Mouse (Mus musculus) embryo, embryonic 9.5 days (tissue): Measurements from ENCODE around the gene Il10.
"Not testable (repeated sequence)": the region's sequence is repeated elsewhere in the genome, so short reads cannot be mapped to it uniquely, and the experiment has no call there.

Experiments used
- DNase-seq: peaks from one replicate; pipeline ENCODE4 v3.0.0-alpha.2; 2017; ENCODE audit errors: extremely low spot score

The Il10 gene

GRCm38 (mm10) chr1:131020425-131021310 lies 1.0 kb downstream of the Il10 start:
- DNase-seq, result no peak

DNA sequence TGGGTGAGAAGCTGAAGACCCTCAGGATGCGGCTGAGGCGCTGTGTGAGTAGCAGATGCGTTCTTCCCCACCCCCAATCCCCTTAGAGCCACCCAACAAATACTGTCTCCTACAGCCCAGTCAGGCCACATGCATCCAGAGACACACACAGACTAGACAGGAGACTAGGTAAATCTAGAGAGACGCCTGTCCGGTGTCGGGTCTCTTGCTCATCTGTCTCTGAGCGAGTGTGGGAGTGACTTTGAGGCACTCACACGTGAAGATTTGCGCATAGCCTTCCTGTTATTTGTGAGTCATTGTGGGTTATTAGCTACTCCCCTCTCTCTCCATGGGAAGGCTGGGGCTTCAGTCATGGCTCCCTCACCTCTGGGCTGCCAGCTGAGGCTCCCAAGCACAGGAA lies 1.8 kb downstream of the Il10 start:
- DNase-seq, result no peak

DNA sequence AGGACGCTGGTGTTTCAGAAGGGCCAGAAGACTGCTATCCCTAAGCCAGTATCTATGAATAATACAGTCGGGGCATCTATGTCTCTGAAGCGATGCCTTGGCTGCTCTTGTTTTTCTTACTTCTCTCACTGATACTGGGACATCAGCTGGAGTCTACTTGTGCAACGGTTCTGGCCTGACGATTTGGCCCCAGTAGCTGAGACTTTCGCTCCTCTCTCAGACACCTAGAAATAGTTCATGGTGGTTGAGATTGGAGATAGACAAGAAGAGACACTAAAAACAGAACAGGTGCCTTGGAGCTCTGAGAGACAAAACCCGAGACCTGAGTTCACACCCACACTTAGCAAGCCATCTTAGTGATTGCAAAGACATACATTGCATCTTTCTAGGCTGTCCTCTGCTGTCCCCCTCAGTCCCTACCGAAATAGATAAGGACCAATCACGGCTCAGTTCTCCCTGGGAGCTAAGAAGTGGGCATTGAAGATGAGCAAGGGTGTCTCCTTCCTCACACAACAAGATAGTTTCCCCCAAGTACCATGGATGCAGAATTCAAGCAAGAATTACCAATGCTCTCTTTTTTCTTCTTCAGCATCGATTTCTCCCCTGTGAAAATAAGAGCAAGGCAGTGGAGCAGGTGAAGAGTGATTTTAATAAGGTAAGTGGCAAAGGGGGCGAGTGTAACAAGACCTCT lies 2.4 kb downstream of the Il10 start:
- DNase-seq, result no peak

DNA sequence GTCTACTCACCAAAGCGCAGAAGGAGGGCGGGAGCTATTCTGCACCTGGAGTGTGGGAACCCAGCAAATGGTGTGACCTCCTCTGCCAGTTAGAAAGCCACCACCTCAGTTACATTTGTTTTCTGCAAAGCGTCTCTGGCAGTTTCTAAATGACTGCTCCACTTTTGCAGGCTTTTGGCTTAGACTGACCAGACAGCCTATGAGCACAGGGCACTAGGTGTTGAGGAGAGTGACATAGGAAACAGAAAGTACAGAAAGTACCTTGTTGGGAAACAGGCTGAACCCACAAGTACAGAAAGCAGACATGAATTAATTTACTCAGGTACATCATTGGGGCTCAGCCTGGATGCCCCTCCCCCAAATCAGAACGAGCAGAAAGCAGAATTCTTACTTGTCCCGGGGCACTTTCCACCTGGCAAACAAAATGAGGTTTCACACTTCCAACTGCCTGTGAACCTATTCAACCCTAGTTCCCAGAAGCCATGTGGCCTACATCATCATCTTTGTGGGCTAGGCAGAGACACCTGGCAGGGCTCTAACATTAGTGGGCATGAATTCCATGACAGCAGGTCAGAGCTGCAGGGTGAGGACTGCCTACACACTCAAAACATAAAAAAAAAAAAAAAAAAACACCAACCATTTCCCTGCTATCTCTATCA lies 3.1 kb downstream of the Il10 start:
- no peak for DNase-seq

- not testable (repeated sequence) for DNase-seq
Measured at GRCm38 (mm10) chr1:131023250-131023858, 3.7 kb downstream of the Il10 start.

- DNase-seq, result no peak
Measured at GRCm38 (mm10) chr1:131024900-131025842, 5.5 kb downstream of the Il10 start.

DNA sequence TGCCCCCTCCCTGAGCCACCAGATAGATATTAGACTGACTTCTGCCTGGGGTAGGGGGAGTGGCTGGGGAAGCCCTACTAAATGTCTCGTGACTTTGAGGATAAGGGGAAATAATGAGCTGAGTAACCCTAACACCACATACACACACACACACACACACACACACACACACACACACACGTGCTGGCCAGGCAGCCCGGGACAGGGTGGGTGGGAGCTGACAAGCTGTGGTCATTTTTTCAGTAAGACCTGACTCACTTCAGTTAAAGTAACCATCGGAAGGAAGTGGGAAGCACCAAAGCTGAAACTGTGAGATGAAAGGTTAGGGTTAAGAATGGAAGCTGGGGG lies 6.2 kb downstream of the Il10 start:
- no peak for DNase-seq

GRCm38 (mm10) chr1:131029215-131029614 lies 9.6 kb downstream of the Il10 start:
- no peak for DNase-seq

DNA sequence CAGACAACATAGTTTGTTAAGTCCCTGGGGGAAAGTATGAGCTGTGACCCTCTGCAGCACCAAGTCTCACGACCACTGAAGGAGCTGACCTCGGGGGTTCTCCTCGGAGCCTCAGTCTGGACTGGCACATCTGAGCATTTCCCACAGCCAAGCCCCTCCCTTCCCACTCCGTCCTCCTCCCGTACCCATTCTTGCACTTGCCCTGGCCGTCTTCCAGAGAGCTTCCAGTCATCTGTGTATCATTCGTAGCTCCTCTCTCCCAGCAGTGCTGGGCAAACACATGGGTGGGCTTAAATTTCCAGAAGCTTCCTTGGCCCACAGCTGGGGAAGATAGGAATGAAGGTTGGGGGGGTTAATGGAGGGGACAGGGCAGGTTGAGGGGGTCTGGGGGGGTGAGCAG lies 10.6 kb downstream of the Il10 start:
- no peak for DNase-seq

DNA sequence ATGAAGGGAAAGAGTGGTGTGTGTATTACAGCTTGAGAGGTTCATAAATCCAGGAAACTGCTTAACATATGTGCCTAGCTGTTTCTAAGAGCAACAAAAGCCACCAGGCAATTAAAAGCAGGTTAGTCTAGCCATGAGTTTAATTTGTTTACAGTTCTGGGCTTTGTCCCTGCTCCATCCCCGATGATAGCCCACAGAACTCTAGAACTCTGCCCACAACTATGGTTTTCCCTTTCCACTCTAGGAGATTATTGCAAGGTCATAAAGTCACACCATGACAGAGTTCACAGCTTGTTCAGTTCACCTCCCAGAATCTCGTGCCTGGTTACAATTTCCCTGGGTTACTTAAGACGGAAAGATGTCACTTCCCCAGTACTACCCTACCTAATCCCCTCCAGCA lies 11.6 kb downstream of the Il10 start:
- no peak for DNase-seq

DNA sequence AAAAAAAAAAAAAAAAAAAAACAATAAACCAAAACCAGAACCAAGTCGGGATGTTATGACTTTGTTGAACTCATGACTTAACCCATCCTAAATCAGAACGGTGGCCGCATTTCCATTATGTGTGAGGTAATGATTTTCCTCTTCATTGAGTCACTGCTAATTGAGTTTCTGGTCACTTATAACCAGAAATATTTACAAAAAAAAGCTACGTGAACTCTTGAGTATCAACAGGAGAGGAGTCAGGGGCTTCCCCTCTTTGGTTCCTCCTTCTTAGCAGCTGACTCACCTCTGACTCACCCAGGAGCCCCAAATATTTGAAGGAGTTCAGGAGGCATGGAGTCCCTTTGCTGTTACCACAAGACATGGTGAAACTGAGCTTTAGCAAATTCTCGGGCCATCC lies 18.4 kb downstream of the Il10 start:
- no peak for DNase-seq

DNA sequence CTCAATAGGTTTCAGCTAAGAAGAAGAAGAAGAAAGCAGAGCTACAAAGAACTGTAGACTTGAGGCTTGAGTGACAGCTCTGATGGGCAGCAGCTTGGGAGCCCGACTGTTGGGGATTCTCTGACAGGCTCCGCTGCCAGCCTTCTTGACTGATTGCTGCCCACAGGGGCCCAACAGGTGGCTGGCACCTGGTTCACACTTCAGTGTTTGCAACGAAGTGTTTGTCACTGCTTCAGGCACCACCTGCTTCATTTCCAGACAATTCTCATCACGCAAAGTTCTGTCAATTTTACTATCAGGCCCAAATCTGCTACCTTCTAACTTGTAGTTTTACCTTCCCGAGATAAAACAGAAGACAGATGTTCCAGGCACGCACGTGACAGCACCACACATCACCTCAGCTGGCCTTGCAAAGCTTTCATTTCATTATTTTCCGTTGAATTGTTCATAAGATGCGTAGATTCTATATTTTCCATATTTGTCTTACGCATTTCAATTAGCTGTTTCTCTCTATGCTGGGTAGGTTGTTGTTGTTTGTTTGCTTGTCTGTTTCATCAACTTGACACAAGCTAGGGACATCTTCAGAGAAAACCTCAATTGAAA lies 18.9 kb downstream of the Il10 start:
- no peak for DNase-seq

DNA sequence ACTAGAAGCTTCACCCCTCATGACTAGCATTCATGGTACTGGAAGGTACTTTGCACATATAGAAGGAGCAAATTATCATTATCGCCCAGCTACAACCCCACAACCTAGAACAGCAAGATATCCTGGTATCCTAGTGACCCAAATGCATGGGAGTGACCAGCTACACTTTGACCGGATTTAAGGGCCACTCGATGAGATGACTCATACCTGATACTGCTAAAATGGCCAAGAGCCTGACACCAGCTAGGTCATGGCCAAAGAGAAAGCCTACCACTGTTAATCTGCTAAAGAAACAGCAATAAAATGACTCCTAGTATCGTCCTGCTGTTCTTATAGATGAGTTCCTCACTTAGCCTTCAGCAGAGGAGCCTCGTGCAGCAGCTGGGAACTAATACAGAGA lies 19.8 kb downstream of the Il10 start:
- DNase-seq, result no peak

- DNase-seq, result no peak
Measured at GRCm38 (mm10) chr1:131042263-131042662, 22.6 kb downstream of the Il10 start.

DNA sequence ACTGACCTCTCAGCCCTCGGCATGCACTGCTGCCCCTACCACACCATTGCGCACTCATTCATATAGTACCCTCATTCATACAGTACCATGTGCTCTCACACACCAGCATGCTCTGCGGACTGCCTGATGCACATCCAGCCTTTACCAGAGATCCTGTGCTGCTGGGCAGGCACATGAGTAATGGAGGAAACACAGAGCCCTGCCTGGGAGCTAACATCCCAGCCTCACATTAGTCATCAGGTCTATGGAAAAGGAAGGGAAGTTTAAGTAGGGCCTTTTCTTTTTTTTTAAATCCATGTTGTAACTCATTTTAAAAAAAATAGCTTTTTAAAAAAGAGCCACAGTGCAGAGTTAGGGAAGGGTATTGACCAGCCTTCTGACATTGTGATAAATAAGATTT lies 23.1 kb downstream of the Il10 start:
- no peak for DNase-seq

GRCm38 (mm10) chr1:131043636-131044035 lies 24.0 kb downstream of the Il10 start:
- DNase-seq, result no peak

GRCm38 (mm10) chr1:131045723-131046355 lies 26.2 kb downstream of the Il10 start:
- DNase-seq, result no peak

DNA sequence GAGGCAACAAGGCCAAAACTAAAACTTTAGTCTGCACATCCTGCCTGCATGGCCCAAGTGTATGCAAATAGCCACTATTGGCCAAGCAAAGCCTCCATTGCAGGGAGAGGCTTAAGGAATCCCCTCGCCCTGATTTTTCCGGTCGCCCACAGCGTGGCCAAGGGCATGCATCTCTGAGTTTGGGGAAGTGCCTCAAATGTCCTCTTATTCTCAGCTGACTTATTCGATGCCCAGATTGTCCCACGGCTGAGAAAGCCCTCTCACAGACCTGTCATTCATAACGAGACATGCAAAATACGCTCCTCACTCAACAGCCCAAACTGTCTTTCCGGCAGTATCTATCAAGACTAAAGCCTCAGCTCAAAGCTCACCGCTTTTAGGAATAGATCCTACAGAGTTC lies 27.0 kb downstream of the Il10 start:
- no peak for DNase-seq

GRCm38 (mm10) chr1:131048121-131048863 lies 28.6 kb downstream of the Il10 start:
- no peak for DNase-seq

GRCm38 (mm10) chr1:131048946-131049345 lies 29.3 kb downstream of the Il10 start:
- DNase-seq, result no peak
